Mouse (Mus musculus): ENCODE results near the gene Oasl2. TPM values are rescaled to one million over a fixed set of nuclear protein-coding genes. Genes with fewer than 3 reads are reported as not detected.

Gene Oasl2
- polyA plus RNA-seq, 1 experiment from 2014 or later: 7.8 TPM

DNA sequence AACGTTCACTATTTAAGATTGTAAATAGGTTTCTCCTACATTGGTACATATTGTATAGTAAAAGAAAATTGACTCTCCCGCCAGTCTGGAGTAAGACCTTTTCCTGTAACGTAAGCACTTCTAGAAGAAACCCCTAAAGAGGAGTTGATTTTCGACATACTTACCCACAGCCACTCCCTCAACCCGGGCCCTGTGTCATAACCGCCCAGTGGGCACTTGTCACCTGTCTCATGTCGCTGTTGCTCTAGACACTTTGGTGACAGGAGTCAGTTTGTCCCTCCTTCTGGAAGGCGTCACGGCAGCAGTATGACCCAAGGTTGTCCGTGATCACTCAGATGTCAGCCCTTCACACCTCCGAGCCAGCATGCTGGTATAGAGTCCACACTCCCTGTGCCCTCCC lies 13.7 kb upstream of the Oasl2 start:
- Histone ChIP-seq H3K36me3 (replicated peaks; ENCODE audit: insufficient read depth, low read length) (no peaks in the 10 kb centered on the region), H3K27ac (ENCODE audit: low read depth) (no peak overlapping the region; the same call in 1 of the 2 replicates), H3K4me1 (ENCODE audit: insufficient read depth) (0 out of 2 replicates have a peak, but pooled peaks cover under 1% of the 10 kb centered on the region), H3K4me2 (ENCODE audit: low read depth, low read length) (no peak overlapping the region), H3K27me3 (ENCODE audit: insufficient read depth, low read length) (no peaks in the 10 kb centered on the region), H3K9me3 (ENCODE audit: low read length) (no peaks in the 10 kb centered on the region), H3K4me3 (ENCODE audit: low read depth, low read length) (no peak overlapping the region), H3K9ac (replicated peaks) (no peak overlapping the region)
- ATAC-seq: no peak; the same call in 1 of the 2 replicates
- no peak for TF ChIP-seq CTCF (IDR thresholded peaks at IDR 0.05; ENCODE audit: low read depth)
- TF ChIP-seq EP300 (IDR thresholded peaks at IDR 0.05; ENCODE audit: low read depth): no peak
- DNase-seq: no peak
- WGBS (ENCODE audit: insufficient replicate concordance): 77% methylated on average over 11 of the region's 11 CpGs

DNA sequence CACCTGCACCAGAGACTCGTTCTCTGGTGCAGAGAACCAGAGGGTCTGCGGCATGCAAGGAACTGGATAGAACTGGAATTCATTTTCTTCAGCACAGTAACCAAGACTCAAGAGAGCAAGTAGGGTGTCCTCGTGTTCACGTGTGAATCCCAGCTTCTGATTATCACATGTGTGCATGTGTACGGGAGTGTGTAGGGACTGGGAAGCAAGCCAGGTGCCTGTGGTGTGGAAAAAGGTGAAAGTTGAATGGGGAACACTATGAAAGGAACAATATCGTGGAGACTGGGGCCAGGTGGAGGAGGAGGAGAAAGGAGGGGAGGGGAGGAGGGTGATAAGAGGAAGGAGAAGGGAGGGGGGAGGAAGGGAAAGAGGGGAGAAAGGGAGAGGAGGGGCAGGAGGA lies 9.9 kb upstream of the Oasl2 start:
- Histone ChIP-seq H3K4me3 (ENCODE audit: low read depth, low read length) (no peak overlapping the region), H3K4me2 (ENCODE audit: low read depth, low read length) (no peak overlapping the region), H3K36me3 (replicated peaks; ENCODE audit: insufficient read depth, low read length) (no peaks in the 10 kb centered on the region), H3K9me3 (ENCODE audit: low read length) (no peaks in the 10 kb centered on the region), H3K27ac (ENCODE audit: low read depth) (0 out of 2 replicates have a peak overlapping the region, but pooled peaks have one; percentile 0), H3K4me1 (ENCODE audit: insufficient read depth) (no peaks in the 10 kb centered on the region), H3K27me3 (ENCODE audit: insufficient read depth, low read length) (no peaks in the 10 kb centered on the region), H3K9ac (replicated peaks) (no peak overlapping the region)
- ATAC-seq (peak; percentile 29; the same call in 1 of the 2 replicates), DNase-seq (no peak)
- WGBS (ENCODE audit: insufficient replicate concordance): 63% methylated on average over 6 of the region's 6 CpGs
- TF ChIP-seq CTCF (IDR thresholded peaks at IDR 0.05; ENCODE audit: low read depth) (no peak), EP300 (IDR thresholded peaks at IDR 0.05; ENCODE audit: low read depth) (no peak)

DNA sequence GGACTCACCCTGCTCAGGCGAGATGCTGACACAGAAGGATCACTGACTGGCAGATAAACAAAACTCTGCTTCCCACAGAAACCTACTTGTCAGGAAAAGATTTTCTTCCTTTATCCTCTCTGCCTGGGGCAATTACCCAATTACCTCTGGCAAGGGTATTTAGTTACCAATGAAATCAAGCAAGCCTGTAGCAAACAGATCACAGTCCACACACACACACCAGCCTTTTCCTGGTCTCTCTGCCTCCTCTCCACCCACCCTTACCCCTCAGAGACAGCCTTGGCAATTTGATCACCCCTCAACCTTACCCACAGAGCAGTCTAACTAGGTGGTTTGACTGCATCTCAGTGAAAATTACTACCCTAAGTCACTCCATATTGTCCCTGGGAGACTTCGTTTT lies 7.7 kb upstream of the Oasl2 start:
- no peak for ATAC-seq
- Histone ChIP-seq H3K4me3 (ENCODE audit: low read depth, low read length) (no peak overlapping the region), H3K4me1 (ENCODE audit: insufficient read depth) (no peaks in the 10 kb centered on the region), H3K36me3 (replicated peaks; ENCODE audit: insufficient read depth, low read length) (no peaks in the 10 kb centered on the region), H3K9me3 (ENCODE audit: low read length) (no peaks in the 10 kb centered on the region), H3K4me2 (ENCODE audit: low read depth, low read length) (no peak overlapping the region), H3K27ac (ENCODE audit: low read depth) (no peak overlapping the region), H3K27me3 (ENCODE audit: insufficient read depth, low read length) (no peaks in the 10 kb centered on the region), H3K9ac (replicated peaks) (no peak overlapping the region)
- no peak for DNase-seq
- WGBS (ENCODE audit: insufficient replicate concordance): 78% methylated on average over 2 of the region's 2 CpGs
- TF ChIP-seq EP300 (IDR thresholded peaks at IDR 0.05; ENCODE audit: low read depth) (no peak), CTCF (IDR thresholded peaks at IDR 0.05; ENCODE audit: low read depth) (no peak)

DNA sequence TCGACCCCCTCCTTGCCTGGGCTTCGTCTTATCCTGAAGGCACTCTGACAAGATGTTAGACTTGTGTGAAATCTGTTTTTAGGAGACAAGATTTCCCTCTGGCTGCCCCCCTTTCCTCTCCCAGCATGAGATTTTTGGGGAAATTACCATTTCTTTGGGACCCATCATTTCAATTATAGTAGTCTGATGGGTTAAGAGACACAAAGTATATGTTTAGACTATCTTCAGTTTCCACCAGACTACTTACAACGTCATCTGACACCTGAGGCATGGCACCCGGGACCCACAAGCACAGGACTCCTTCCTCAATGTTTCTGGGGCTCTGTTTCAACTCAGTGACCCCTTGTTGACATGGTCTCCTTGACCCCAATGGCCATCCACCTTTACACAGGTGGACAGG lies 1.2 kb upstream of the Oasl2 start:
- ATAC-seq: no peak

DNA sequence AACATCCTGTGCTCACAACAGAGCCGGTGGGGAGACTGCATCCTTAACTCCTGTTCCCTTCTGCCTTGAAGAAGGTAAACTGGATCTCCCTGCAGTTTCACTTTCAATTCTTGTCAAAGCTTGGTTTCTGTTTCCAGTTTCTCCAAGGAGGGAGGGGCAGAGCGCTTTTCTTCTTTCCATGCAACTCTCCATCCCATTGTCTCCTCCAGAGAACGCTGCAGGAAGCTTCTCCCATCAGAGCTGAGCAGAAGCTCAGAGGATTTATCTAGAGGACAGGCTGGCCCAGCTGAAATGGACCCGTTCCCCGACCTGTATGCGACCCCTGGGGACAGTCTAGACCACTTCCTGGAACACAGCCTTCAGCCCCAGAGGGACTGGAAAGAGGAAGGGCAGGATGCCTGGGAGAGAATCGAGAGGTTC lies 648 bp downstream of the Oasl2 start:
- no peaks in the 10 kb centered on the region for H3K9me3 ChIP-seq (ENCODE audit: low read length)
- no peaks in the 10 kb centered on the region for H3K27me3 ChIP-seq (ENCODE audit: insufficient read depth, low read length)
- H3K9ac ChIP-seq (replicated peaks): peak overlapping the region; percentile 63
- no peaks in the 10 kb centered on the region for H3K36me3 ChIP-seq (replicated peaks; ENCODE audit: insufficient read depth, low read length)
- WGBS (ENCODE audit: insufficient replicate concordance): 6% methylated on average over 7 of the region's 7 CpGs
- peak overlapping the region; percentile 69 for H3K27ac ChIP-seq (ENCODE audit: low read depth)
- H3K4me3 ChIP-seq (ENCODE audit: low read depth, low read length): peak overlapping the region; percentile 49
- DNase-seq (peak; percentile 44), ATAC-seq (peak; percentile 61)
- H3K4me2 ChIP-seq (ENCODE audit: low read depth, low read length): peak overlapping the region; percentile 68
- TF ChIP-seq CTCF (IDR thresholded peaks at IDR 0.05; ENCODE audit: low read depth) (no peak), EP300 (IDR thresholded peaks at IDR 0.05; ENCODE audit: low read depth) (0 out of 2 replicates have a peak, but pooled peaks have one; percentile 27)
- 0 out of 2 replicates have a peak, but pooled peaks cover 5% of the 10 kb centered on the region for H3K4me1 ChIP-seq (ENCODE audit: insufficient read depth)

More for the DNA sequence above, 1.2 kb upstream of the Oasl2 start:
- Histone ChIP-seq H3K27me3 (ENCODE audit: insufficient read depth, low read length) (no peaks in the 10 kb centered on the region), H3K9me3 (ENCODE audit: low read length) (no peaks in the 10 kb centered on the region), H3K4me2 (ENCODE audit: low read depth, low read length) (no peak overlapping the region), H3K27ac (ENCODE audit: low read depth) (no peak overlapping the region), H3K9ac (replicated peaks) (no peak overlapping the region), H3K4me1 (ENCODE audit: insufficient read depth) (0 out of 2 replicates have a peak, but pooled peaks cover 5% of the 10 kb centered on the region), H3K4me3 (ENCODE audit: low read depth, low read length) (no peak overlapping the region), H3K36me3 (replicated peaks; ENCODE audit: insufficient read depth, low read length) (no peaks in the 10 kb centered on the region)
- TF ChIP-seq EP300 (IDR thresholded peaks at IDR 0.05; ENCODE audit: low read depth) (no peak), CTCF (IDR thresholded peaks at IDR 0.05; ENCODE audit: low read depth) (no peak)
- no peak for DNase-seq
- 79% methylated on average over 4 of the region's 4 CpGs for WGBS (ENCODE audit: insufficient replicate concordance)

DNA sequence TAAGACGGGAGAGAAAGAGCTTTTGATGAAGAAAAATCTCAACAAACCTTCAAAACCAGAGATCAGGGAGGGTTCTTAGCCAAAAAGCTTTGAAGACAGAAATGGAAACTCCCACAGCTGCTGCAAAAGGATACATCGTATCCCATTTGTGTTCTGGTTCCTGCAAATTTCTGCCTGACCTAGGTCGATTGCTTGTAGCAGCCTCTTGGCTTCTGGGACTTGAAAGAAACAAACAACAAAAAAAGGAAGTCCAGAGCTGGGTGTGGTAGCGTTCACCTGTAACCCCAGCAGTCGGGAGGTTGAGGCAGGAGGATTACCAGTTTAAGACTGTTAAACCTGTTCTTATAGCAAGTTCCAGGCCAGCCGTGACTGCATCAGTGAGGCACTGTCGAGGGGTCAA lies 2.1 kb downstream of the Oasl2 start:
- ATAC-seq: no peak
- TF ChIP-seq EP300 (IDR thresholded peaks at IDR 0.05; ENCODE audit: low read depth) (no peak), CTCF (IDR thresholded peaks at IDR 0.05; ENCODE audit: low read depth) (no peak)
- H3K27ac ChIP-seq (ENCODE audit: low read depth): no peak overlapping the region

More for the DNA sequence above, 2.1 kb downstream of the Oasl2 start:
- Histone ChIP-seq H3K4me2 (ENCODE audit: low read depth, low read length) (peak overlapping the region; percentile 68), H3K36me3 (replicated peaks; ENCODE audit: insufficient read depth, low read length) (no peaks in the 10 kb centered on the region), H3K27me3 (ENCODE audit: insufficient read depth, low read length) (no peaks in the 10 kb centered on the region), H3K9me3 (ENCODE audit: low read length) (no peaks in the 10 kb centered on the region), H3K4me3 (ENCODE audit: low read depth, low read length) (peak overlapping the region; percentile 49; the same call in 1 of the 2 replicates), H3K9ac (replicated peaks) (no peak overlapping the region), H3K4me1 (ENCODE audit: insufficient read depth) (0 out of 2 replicates have a peak, but pooled peaks cover 5% of the 10 kb centered on the region)
- no peak for DNase-seq
- 65% methylated on average over 7 of the region's 7 CpGs for WGBS (ENCODE audit: insufficient replicate concordance)
